Mouse (Mus musculus) myocyte (in vitro differentiated cells): ENCODE results near the gene Iqsec2.

Experiments used
- MAX ChIP-seq: IDR thresholded peaks from one replicate; pipeline ENCODE4 v1.6.1; 2011; ENCODE audit warnings: low read depth, mild to moderate bottlenecking, control low read depth
- MYOD1 ChIP-seq, 3 experiments: IDR thresholded peaks; one replicate each; pipeline ENCODE4 v1.6.1; 2011; ENCODE audit warnings: control low read depth in 2 of 3, low read depth in 2 of 3, mild to moderate bottlenecking in 2 of 3, moderate library complexity in 1 of 3; ENCODE audit not compliant: insufficient read length in 2 of 3, control insufficient read depth in 1 of 3
- POLR2A ChIP-seq: IDR thresholded peaks from one replicate; pipeline ENCODE4 v1.6.1; 2011; ENCODE audit warnings: low read depth, mild to moderate bottlenecking, control low read depth, moderate library complexity; ENCODE audit not compliant: insufficient read length
- TCF12 ChIP-seq: IDR thresholded peaks from one replicate; pipeline ENCODE4 v1.6.1; 2011; ENCODE audit warnings: mild to moderate bottlenecking, control low read depth; ENCODE audit not compliant: poor library complexity, insufficient read depth, severe bottlenecking
- TCF3 ChIP-seq: IDR thresholded peaks from one replicate; pipeline ENCODE4 v1.6.1; 2011; ENCODE audit warnings: low read depth, control low read depth; ENCODE audit not compliant: insufficient read length

- no peak for TF ChIP-seq POLR2A
- TF ChIP-seq TCF3, result no peak
- TF ChIP-seq MAX, result no peak
- TF ChIP-seq MYOD1 (IDR thresholded peaks at IDR 0.05; ENCODE audit: control insufficient read depth in 1 of 3, insufficient read length in 2 of 3, low read depth in 2 of 3), result no peak
- no peak for TF ChIP-seq TCF12
Observed at GRCm38 (mm10) chrX:152197814-152198648, 54.0 kb downstream of the Iqsec2 start.
